Mouse (Mus musculus): Measurements from ENCODE around the gene Nfkbid. TPM values are rescaled to one million over a fixed set of nuclear protein-coding genes. Genes with fewer than 3 reads are reported as not detected.

Nfkbid gene
- polyA plus RNA-seq, 1 experiment from 2014 or later = 1.5 TPM

Other genes starting within 250 kb of the Nfkbid start
- 3.8 and 8.2 TPM in 2 replicates for gene Cox7a1, start 237.6 kb upstream of the Nfkbid start, polyA plus RNA-seq (2016; fragmentation: Nextera tagmentation; extraction: Ambion mirVana)
- gene Capns1, start 222.9 kb upstream of the Nfkbid start, polyA plus RNA-seq (2016; fragmentation: Nextera tagmentation; extraction: Ambion mirVana) = 65.1 and 72.5 TPM in 2 replicates
- gene Polr2i, start 189.8 kb upstream of the Nfkbid start, polyA plus RNA-seq (2016; fragmentation: Nextera tagmentation; extraction: Ambion mirVana) = 167 and 177 TPM in 2 replicates
- 276 and 312 TPM in 2 replicates for gene Tbcb, start 189.5 kb upstream of the Nfkbid start, polyA plus RNA-seq (2016; fragmentation: Nextera tagmentation; extraction: Ambion mirVana)
- not detected in 2 replicates for gene Ovol3, start 186.0 kb upstream of the Nfkbid start, polyA plus RNA-seq (2016; fragmentation: Nextera tagmentation; extraction: Ambion mirVana)
- gene Thap8, start 141.6 kb upstream of the Nfkbid start, polyA plus RNA-seq (2016; fragmentation: Nextera tagmentation; extraction: Ambion mirVana) = 0.25 and 0.50 TPM in 2 replicates
- 16.6 and 19.8 TPM in 2 replicates for gene Wdr62, start 141.3 kb upstream of the Nfkbid start, polyA plus RNA-seq (2016; fragmentation: Nextera tagmentation; extraction: Ambion mirVana)
- gene Clip3, start 130.0 kb upstream of the Nfkbid start, polyA plus RNA-seq (2016; fragmentation: Nextera tagmentation; extraction: Ambion mirVana) = 53.4 and 82.3 TPM in 2 replicates
- gene Alkbh6, start 113.0 kb upstream of the Nfkbid start, polyA plus RNA-seq (2016; fragmentation: Nextera tagmentation; extraction: Ambion mirVana) = 93.6 and 117 TPM in 2 replicates
- gene Syne4, start 106.9 kb upstream of the Nfkbid start, polyA plus RNA-seq (2016; fragmentation: Nextera tagmentation; extraction: Ambion mirVana) = 26.8 and 28.1 TPM in 2 replicates
- 1.6 and 3.7 TPM in 2 replicates for gene E130208F15Rik, start 100.0 kb upstream of the Nfkbid start, polyA plus RNA-seq (2016; fragmentation: Nextera tagmentation; extraction: Ambion mirVana)
- 19.6 and 23.1 TPM in 2 replicates for gene Sdhaf1, start 97.8 kb upstream of the Nfkbid start, polyA plus RNA-seq (2016; fragmentation: Nextera tagmentation; extraction: Ambion mirVana)
- gene Lrfn3, start 59.0 kb upstream of the Nfkbid start, polyA plus RNA-seq (2016; fragmentation: Nextera tagmentation; extraction: Ambion mirVana) = 5.5 and 7.8 TPM in 2 replicates
- gene Tyrobp, start 8.0 kb upstream of the Nfkbid start, polyA plus RNA-seq (2016; fragmentation: Nextera tagmentation; extraction: Ambion mirVana) = 16.9 and 27.9 TPM in 2 replicates
- 0.55 and 0.57 TPM in 2 replicates for gene Hcst, start 1.9 kb upstream of the Nfkbid start, polyA plus RNA-seq (2016; fragmentation: Nextera tagmentation; extraction: Ambion mirVana)
- 69.7 and 184 TPM in 2 replicates for gene Aplp1, start 23.8 kb downstream of the Nfkbid start, polyA plus RNA-seq (2016; fragmentation: Nextera tagmentation; extraction: Ambion mirVana)
- 11.8 and 35.0 TPM in 2 replicates for gene Kirrel2, start 36.0 kb downstream of the Nfkbid start, polyA plus RNA-seq (2016; fragmentation: Nextera tagmentation; extraction: Ambion mirVana)
- gene Nphs1, start 36.6 kb downstream of the Nfkbid start, polyA plus RNA-seq (2016; fragmentation: Nextera tagmentation; extraction: Ambion mirVana) = 1.7 and 4.2 TPM in 2 replicates
- 0.40 TPM in 1 of 2 replicates, not detected in the other for gene Prodh2, start 71.9 kb downstream of the Nfkbid start, polyA plus RNA-seq (2016; fragmentation: Nextera tagmentation; extraction: Ambion mirVana)
- gene Arhgap33, start 113.3 kb downstream of the Nfkbid start, polyA plus RNA-seq (2016; fragmentation: Nextera tagmentation; extraction: Ambion mirVana) = 40.1 and 79.4 TPM in 2 replicates
- 4.1 and 5.3 TPM in 2 replicates for gene Hspb6, start 130.4 kb downstream of the Nfkbid start, polyA plus RNA-seq (2016; fragmentation: Nextera tagmentation; extraction: Ambion mirVana)
- gene Proser3, start 130.6 kb downstream of the Nfkbid start, polyA plus RNA-seq (2016; fragmentation: Nextera tagmentation; extraction: Ambion mirVana) = 13.8 and 15.1 TPM in 2 replicates
- gene Lin37, start 138.1 kb downstream of the Nfkbid start, polyA plus RNA-seq (2016; fragmentation: Nextera tagmentation; extraction: Ambion mirVana) = 47.6 and 50.2 TPM in 2 replicates
- gene U2af1l4, start 141.6 kb downstream of the Nfkbid start, polyA plus RNA-seq (2016; fragmentation: Nextera tagmentation; extraction: Ambion mirVana) = 96.0 and 106 TPM in 2 replicates
- 16.4 and 16.9 TPM in 2 replicates for gene Gm49396, start 141.6 kb downstream of the Nfkbid start, polyA plus RNA-seq (2016; fragmentation: Nextera tagmentation; extraction: Ambion mirVana)
- gene Psenen, start 141.9 kb downstream of the Nfkbid start, polyA plus RNA-seq (2016; fragmentation: Nextera tagmentation; extraction: Ambion mirVana) = 131 and 140 TPM in 2 replicates
- gene Igflr1, start 143.7 kb downstream of the Nfkbid start, polyA plus RNA-seq (2016; fragmentation: Nextera tagmentation; extraction: Ambion mirVana) = 6.2 and 6.7 TPM in 2 replicates
- gene Kmt2b, start 167.0 kb downstream of the Nfkbid start, polyA plus RNA-seq (2016; fragmentation: Nextera tagmentation; extraction: Ambion mirVana) = 9.6 and 11.0 TPM in 2 replicates
- 0.20 and 0.21 TPM in 2 replicates for gene Zbtb32, start 177.2 kb downstream of the Nfkbid start, polyA plus RNA-seq (2016; fragmentation: Nextera tagmentation; extraction: Ambion mirVana)
- 0.52 and 1.2 TPM in 2 replicates for gene Upk1a, start 191.1 kb downstream of the Nfkbid start, polyA plus RNA-seq (2016; fragmentation: Nextera tagmentation; extraction: Ambion mirVana)
- gene Cox6b1, start 204.4 kb downstream of the Nfkbid start, polyA plus RNA-seq (2016; fragmentation: Nextera tagmentation; extraction: Ambion mirVana) = 810 and 924 TPM in 2 replicates
- 0.14 TPM in 1 of 2 replicates, not detected in the other for gene Etv2, start 214.1 kb downstream of the Nfkbid start, polyA plus RNA-seq (2016; fragmentation: Nextera tagmentation; extraction: Ambion mirVana)
- gene Rbm42, start 228.6 kb downstream of the Nfkbid start, polyA plus RNA-seq (2016; fragmentation: Nextera tagmentation; extraction: Ambion mirVana) = 145 and 175 TPM in 2 replicates
- gene Haus5, start 243.3 kb downstream of the Nfkbid start, polyA plus RNA-seq (2016; fragmentation: Nextera tagmentation; extraction: Ambion mirVana) = 63.9 and 76.3 TPM in 2 replicates
- gene Pmis2, start 249.9 kb downstream of the Nfkbid start, polyA plus RNA-seq (2016; fragmentation: Nextera tagmentation; extraction: Ambion mirVana) = not detected in 2 replicates

All from hindbrain, embryonic 10.5 days (tissue).